Mouse (Mus musculus) Muller cell, postnatal 12 days (primary cell): ENCODE measurements at regions not wholly inside any gene's neighbourhood (a gene's known extent, or its start where the extent isn't known, plus 50 kb on each side); places are given as distances from the start of the nearest gene placed in this dataset.

Experiments
- DNase-seq: peaks from one replicate; pipeline ENCODE4 v3.0.0-alpha.2; 2015; ENCODE audit errors: inconsistent ontology term

GRCm38 (mm10) chr2:57611599-57611998 lies 374.2 kb downstream of the Gpd2 start:
- DNase-seq = no peak

DNA sequence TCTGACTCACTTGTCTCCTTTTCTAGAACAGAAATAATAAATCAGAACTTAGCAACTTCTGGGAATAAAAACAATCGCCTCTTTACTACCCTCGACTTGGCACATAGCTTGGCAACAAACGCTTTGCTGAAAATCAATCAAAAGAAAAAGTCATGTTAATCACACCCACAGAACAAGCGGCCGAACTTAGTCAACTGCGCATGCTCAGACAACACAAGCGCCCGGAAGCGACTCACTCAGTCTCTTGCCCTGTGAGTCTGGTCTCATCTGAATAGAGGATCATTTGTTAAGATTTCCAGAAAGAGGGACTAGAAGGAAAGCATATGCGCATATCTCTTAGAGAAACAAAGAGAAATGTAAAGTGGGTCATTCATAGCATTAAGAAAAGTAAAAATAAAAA lies 375.8 kb downstream of the Gpd2 start:
- no peak for DNase-seq

- DNase-seq = no peak
Observed at GRCm38 (mm10) chr2:57614587-57614991, 377.2 kb downstream of the Gpd2 start.

DNA sequence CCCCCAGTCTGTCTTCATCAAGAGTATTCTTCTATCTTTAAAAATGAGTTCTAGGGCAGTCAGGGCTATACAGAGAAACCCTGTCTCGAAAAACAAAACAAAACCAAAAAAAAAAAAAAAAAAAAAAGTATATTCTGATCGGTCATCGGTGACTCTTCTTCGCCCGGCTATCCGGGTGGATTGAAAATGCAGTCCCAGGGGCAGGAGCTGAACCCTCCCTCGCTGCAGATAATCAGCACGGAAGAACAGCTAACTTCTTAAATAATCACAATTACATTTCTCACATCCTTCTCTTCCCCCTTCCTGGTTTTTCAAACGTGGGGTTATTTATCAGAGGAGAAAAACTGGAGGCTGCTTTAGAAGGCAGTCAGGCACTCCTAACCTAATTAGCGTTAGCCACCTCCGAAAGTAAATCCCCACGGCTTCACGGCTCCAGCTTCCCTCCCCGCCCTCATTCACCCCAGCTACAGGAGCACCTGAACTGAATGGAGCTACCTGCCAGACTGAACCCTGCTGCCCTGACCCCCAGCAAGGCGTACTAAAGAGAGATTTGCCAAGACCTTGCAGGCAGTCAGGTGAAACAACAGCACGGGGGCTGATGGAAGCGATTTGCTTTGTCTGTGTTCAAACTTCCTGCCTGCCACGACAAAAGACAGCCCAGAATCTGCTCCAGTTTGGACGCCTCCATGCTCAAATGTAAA lies 379.2 kb downstream of the Gpd2 start:
- peak; percentile 32 for DNase-seq

DNA sequence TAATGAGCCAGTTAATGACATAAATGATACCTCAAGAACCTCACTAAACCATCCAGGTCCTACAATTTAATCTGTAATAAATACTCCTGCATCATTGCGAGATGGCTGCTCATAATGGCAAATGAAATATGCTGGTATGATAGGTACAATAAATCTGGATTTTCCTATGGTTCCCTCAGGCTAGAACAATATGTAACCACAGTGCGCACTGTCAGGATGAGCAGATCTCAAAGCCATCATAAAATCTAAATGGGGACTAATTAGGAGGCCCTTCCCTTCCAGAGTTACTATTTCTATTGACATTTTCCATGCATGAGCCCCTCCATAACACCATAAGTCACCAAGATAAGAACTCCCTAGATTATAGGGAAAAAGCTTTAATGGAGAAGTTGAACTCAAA lies 379.8 kb downstream of the Gpd2 start:
- DNase-seq = no peak

DNA sequence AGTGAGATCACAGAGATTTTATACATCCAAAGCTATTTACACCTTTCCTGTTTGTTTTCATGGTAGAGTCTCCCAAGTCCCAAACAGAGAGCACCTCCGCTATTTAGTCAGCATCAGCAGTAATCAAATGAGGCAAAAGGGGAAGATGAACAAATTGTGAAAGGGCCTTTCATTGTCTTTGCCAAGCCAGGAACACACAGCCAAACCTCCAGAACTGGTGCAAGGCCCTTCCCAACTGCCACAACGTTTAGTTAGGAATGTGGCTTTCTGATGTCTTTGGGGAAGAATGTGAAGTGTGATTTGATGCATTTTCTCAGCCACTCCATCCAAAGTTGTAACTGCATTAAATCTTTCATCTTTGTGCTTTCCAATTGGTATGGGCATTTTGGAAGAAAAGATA lies 353.6 kb upstream of the Galnt5 start:
- peak; percentile 67 for DNase-seq

DNA sequence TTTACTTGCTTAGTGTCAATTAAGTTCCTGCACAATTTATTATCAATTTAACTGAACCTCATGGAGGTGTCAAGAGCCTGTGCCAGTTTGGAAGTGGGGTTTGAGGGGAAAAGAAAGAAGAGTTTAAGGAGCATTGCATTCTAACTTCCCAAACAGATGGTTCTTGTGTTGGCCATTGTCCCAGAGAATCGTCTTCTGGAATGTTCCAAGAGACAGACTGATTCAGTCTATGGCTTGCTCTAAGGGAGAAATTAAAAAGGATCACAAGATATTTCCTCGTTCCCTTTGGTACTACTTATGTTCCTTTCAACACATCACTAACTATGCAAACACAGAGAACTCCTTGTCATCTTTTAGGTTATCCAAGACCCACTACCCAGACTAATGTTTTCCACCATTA lies 353.1 kb upstream of the Galnt5 start:
- DNase-seq = no peak

- DNase-seq = no peak
Observed at GRCm38 (mm10) chr2:57649002-57649401, 348.7 kb upstream of the Galnt5 start.

- DNase-seq = no peak
Observed at GRCm38 (mm10) chr2:57657409-57657808, 340.3 kb upstream of the Galnt5 start.

- no peak for DNase-seq
Observed at GRCm38 (mm10) chr2:57661838-57662237, 335.8 kb upstream of the Galnt5 start.

- DNase-seq = peak; percentile 92
Observed at GRCm38 (mm10) chr2:57672007-57672643, 325.6 kb upstream of the Galnt5 start.

DNA sequence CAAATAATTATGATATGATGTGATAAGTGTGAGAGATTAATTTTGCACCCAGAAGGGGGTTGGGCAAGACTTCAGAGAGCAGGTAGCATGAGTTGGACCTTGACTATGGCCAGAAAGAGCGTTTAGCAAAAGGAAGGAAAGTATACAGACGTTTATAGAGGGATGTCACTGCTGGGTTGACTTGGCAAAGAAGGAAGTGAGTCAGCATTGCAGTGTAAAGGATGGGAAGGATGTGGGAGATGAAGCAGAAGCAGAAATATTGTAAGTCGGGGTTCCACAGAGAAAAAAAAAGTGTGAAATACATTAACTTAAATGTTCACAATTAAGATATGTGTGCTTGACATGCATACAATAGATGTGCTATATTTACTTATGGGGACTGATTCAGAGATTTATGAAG lies 307.8 kb upstream of the Galnt5 start:
- no peak for DNase-seq

- DNase-seq = no peak
Observed at GRCm38 (mm10) chr2:57696992-57697772, 300.5 kb upstream of the Galnt5 start.

DNA sequence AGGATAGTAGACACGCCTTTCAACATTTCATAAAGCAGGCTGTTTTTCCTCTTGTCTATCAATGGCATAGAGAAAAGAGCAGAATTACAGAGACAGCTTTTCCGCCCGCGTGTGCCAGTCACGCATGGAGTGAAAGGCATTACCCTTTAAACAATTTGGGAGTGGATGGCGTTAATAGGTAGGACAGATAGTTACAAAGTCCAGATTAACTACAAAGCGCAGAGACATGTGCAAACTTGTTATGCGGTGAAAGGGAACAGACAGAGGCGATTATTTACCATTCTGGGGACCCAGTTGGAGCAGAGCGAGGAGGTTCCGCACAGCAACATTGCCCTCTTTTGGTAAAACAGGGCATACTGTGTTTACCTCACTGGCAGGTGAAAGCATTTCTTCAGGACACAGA lies 299.0 kb upstream of the Galnt5 start:
- peak; percentile 73 for DNase-seq

DNA sequence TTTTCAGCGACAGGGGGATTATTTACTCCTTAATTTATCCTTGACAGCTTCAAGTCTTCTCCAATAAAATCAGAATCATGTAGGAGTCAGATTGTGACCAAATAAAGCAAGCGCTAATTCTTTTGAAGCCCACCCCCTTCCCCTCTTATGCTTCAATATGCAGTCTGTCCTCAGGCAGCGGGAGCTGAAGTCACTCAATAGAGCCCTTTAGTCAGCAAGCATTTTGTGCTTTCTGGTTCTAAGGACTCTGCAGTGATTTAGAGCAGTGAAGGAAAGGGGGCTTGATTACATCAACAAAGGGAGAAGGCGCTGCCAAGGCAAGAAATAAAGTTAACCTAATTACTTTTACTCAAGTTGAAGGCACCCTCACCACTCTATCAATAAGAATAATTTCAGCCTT lies 298.5 kb upstream of the Galnt5 start:
- DNase-seq = no peak

DNA sequence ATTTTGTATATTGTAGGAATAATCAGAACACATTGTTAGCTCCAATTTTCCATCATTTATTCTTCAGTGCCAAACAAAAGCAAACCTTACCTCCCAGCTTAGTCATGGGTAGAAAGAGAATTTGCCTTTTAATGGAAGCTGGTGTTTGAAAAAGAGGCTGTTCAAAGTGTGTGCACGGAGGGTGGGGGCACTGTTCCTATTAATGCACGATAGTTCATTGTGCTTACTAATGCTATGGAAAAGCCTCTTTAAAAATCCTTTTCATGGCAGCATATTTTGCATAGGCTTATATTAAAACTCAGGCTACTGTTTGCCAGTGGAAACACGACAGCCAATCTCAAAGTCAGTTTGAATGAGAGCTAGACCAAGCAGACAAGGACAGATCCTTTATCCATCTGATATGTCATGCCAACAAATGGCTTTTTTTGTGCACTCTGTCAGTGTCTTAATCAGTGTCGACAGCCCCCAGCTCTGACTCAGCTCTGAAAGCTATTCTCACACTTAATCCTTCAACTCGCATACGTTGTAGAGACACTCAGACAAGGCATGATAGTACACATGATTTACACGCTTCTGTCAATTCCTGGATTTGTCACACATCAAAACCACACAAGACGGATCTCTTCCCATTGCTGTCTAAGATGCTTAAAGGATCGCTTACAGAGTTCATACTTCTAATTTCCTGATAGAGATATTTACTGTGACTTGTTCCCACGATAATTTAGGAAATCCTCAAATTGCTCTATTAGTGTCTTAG lies 280.8 kb upstream of the Galnt5 start:
- DNase-seq = no peak
